Mouse (Mus musculus): Measurements from ENCODE around the gene Usp30. TPM values are rescaled to one million over a fixed set of nuclear protein-coding genes. Genes with fewer than 3 reads are reported as not detected.
A peak's percentile ranks its signal among the peaks of the same experiment; 100 is the strongest.

Usp30 gene
- polyA plus RNA-seq, 1 experiment from 2014 or later: 16.7 TPM

GRCm38 (mm10) chr5:114152359-114153092 is 87.3 kb downstream of the Usp30 start:
- 80% methylated on average over 12 of the region's 12 CpGs for WGBS
- no peak for ATAC-seq
- no peak overlapping the region for H3K27ac ChIP-seq
- H3K4me1 ChIP-seq (replicated peaks): no peaks in the 10 kb centered on the region
- no peaks in the 10 kb centered on the region for H3K9me3 ChIP-seq
- no peak overlapping the region for H3K4me2 ChIP-seq (replicated peaks)
- H3K27me3 ChIP-seq: no peaks in the 10 kb centered on the region
- H3K9ac ChIP-seq (replicated peaks): no peak overlapping the region
- H3K36me3 ChIP-seq: no peaks in the 10 kb centered on the region
- no peak overlapping the region for H3K4me3 ChIP-seq (replicated peaks)

GRCm38 (mm10) chr5:114153490-114153889 is 88.2 kb downstream of the Usp30 start:
- H3K36me3 ChIP-seq: no peaks in the 10 kb centered on the region
- H3K27ac ChIP-seq: no peak overlapping the region
- H3K4me3 ChIP-seq (replicated peaks): no peak overlapping the region; the same call in 1 of the 2 replicates
- H3K27me3 ChIP-seq: no peaks in the 10 kb centered on the region
- no peaks in the 10 kb centered on the region for H3K9me3 ChIP-seq
- no peak for ATAC-seq
- WGBS: 5% methylated on average over 12 of the region's 12 CpGs
- peak overlapping the region; percentile 31; the same call in 1 of the 2 replicates for H3K4me2 ChIP-seq (replicated peaks)
- no peak overlapping the region for H3K9ac ChIP-seq (replicated peaks)
- H3K4me1 ChIP-seq (replicated peaks): no peaks in the 10 kb centered on the region

- Histone ChIP-seq H3K9me3 (no peaks in the 10 kb centered on the region), H3K36me3 (no peaks in the 10 kb centered on the region), H3K9ac (replicated peaks) (no peak overlapping the region), H3K27me3 (no peaks in the 10 kb centered on the region), H3K4me1 (replicated peaks) (no peaks in the 10 kb centered on the region), H3K4me3 (replicated peaks) (no peak overlapping the region), H3K27ac (no peak overlapping the region), H3K4me2 (replicated peaks) (no peak overlapping the region)
- WGBS: 89% methylated on average over 5 of the region's 5 CpGs
- ATAC-seq: no peak
Observed at GRCm38 (mm10) chr5:114154765-114155164, 89.5 kb downstream of the Usp30 start.

- Histone ChIP-seq H3K9ac (replicated peaks) (no peak overlapping the region), H3K36me3 (no peaks in the 10 kb centered on the region), H3K4me2 (replicated peaks) (no peak overlapping the region), H3K9me3 (no peaks in the 10 kb centered on the region), H3K4me3 (replicated peaks) (no peak overlapping the region), H3K27me3 (no peaks in the 10 kb centered on the region), H3K27ac (no peak overlapping the region), H3K4me1 (replicated peaks) (no peaks in the 10 kb centered on the region)
- ATAC-seq: no peak
- 75% methylated on average over 9 of the region's 9 CpGs for WGBS
Observed at GRCm38 (mm10) chr5:114155168-114155933, 90.1 kb downstream of the Usp30 start.

GRCm38 (mm10) chr5:114157236-114157635 is 92.0 kb downstream of the Usp30 start:
- 43% methylated on average over 7 of the region's 7 CpGs for WGBS
- no peaks in the 10 kb centered on the region for H3K9me3 ChIP-seq
- H3K27ac ChIP-seq: no peak overlapping the region
- H3K4me1 ChIP-seq (replicated peaks): no peaks in the 10 kb centered on the region
- H3K27me3 ChIP-seq: no peaks in the 10 kb centered on the region
- H3K36me3 ChIP-seq: no peaks in the 10 kb centered on the region
- H3K9ac ChIP-seq (replicated peaks): no peak overlapping the region
- no peak overlapping the region for H3K4me3 ChIP-seq (replicated peaks)
- ATAC-seq: no peak
- H3K4me2 ChIP-seq (replicated peaks): no peak overlapping the region

GRCm38 (mm10) chr5:114161424-114161823 is 96.2 kb downstream of the Usp30 start:
- ATAC-seq: no peak
- H3K4me2 ChIP-seq (replicated peaks): no peak overlapping the region
- WGBS: 88% methylated on average over 6 of the region's 6 CpGs
- H3K9ac ChIP-seq (replicated peaks): no peak overlapping the region
- no peaks in the 10 kb centered on the region for H3K9me3 ChIP-seq
- H3K4me1 ChIP-seq (replicated peaks): no peaks in the 10 kb centered on the region
- H3K36me3 ChIP-seq: no peaks in the 10 kb centered on the region
- 0 out of 2 replicates have a peak, but pooled peaks cover 4% of the 10 kb centered on the region for H3K27me3 ChIP-seq
- H3K27ac ChIP-seq: no peak overlapping the region
- no peak overlapping the region for H3K4me3 ChIP-seq (replicated peaks)

- ATAC-seq: no peak
- 0 out of 2 replicates have a peak, but pooled peaks cover 4% of the 10 kb centered on the region for H3K27me3 ChIP-seq
- 59% methylated on average over 12 of the region's 12 CpGs for WGBS
- H3K9ac ChIP-seq (replicated peaks): no peak overlapping the region
- no peak overlapping the region for H3K4me2 ChIP-seq (replicated peaks)
- H3K27ac ChIP-seq: no peak overlapping the region
- H3K4me3 ChIP-seq (replicated peaks): no peak overlapping the region
- H3K36me3 ChIP-seq: no peaks in the 10 kb centered on the region
- H3K9me3 ChIP-seq: no peaks in the 10 kb centered on the region
- no peaks in the 10 kb centered on the region for H3K4me1 ChIP-seq (replicated peaks)
Observed at GRCm38 (mm10) chr5:114162106-114162815, 97.0 kb downstream of the Usp30 start.

- H3K4me1 ChIP-seq (replicated peaks): no peaks in the 10 kb centered on the region
- H3K4me2 ChIP-seq (replicated peaks): no peak overlapping the region
- 74% methylated on average over 6 of the region's 6 CpGs for WGBS
- ATAC-seq: no peak
- no peak overlapping the region for H3K4me3 ChIP-seq (replicated peaks)
- no peaks in the 10 kb centered on the region for H3K36me3 ChIP-seq
- no peak overlapping the region for H3K9ac ChIP-seq (replicated peaks)
- no peak overlapping the region for H3K27ac ChIP-seq
- no peaks in the 10 kb centered on the region for H3K9me3 ChIP-seq
- 0 out of 2 replicates have a peak, but pooled peaks cover 4% of the 10 kb centered on the region for H3K27me3 ChIP-seq
Observed at GRCm38 (mm10) chr5:114163117-114163696, 97.9 kb downstream of the Usp30 start.

GRCm38 (mm10) chr5:114170345-114170744 is 105.1 kb downstream of the Usp30 start:
- Histone ChIP-seq H3K36me3 (no peaks in the 10 kb centered on the region), H3K27me3 (peaks cover 21% of the 10 kb centered on the region), H3K4me2 (replicated peaks) (no peak overlapping the region), H3K27ac (no peak overlapping the region), H3K9me3 (no peaks in the 10 kb centered on the region), H3K4me3 (replicated peaks) (no peak overlapping the region), H3K4me1 (replicated peaks) (peaks cover 4% of the 10 kb centered on the region; the same call in 1 of the 2 replicates), H3K9ac (replicated peaks) (no peak overlapping the region)
- WGBS: 84% methylated on average over 7 of the region's 7 CpGs
- no peak for ATAC-seq

- H3K4me2 ChIP-seq (replicated peaks): no peak overlapping the region
- H3K4me3 ChIP-seq (replicated peaks): no peak overlapping the region
- H3K27ac ChIP-seq: no peak overlapping the region
- no peaks in the 10 kb centered on the region for H3K9me3 ChIP-seq
- no peak for ATAC-seq
- H3K27me3 ChIP-seq: peaks cover 30% of the 10 kb centered on the region
- H3K36me3 ChIP-seq: no peaks in the 10 kb centered on the region
- H3K9ac ChIP-seq (replicated peaks): no peak overlapping the region
- peaks cover 13% of the 10 kb centered on the region for H3K4me1 ChIP-seq (replicated peaks)
- 88% methylated on average over 3 of the region's 3 CpGs for WGBS
Observed at GRCm38 (mm10) chr5:114172936-114173335, 107.7 kb downstream of the Usp30 start.

- peaks cover 13% of the 10 kb centered on the region for H3K4me1 ChIP-seq (replicated peaks)
- 75% methylated on average over 7 of the region's 7 CpGs for WGBS
- no peak for ATAC-seq
- H3K36me3 ChIP-seq: no peaks in the 10 kb centered on the region
- H3K4me2 ChIP-seq (replicated peaks): no peak overlapping the region
- H3K27me3 ChIP-seq: peaks cover 30% of the 10 kb centered on the region
- H3K4me3 ChIP-seq (replicated peaks): no peak overlapping the region
- H3K27ac ChIP-seq: no peak overlapping the region
- H3K9me3 ChIP-seq: no peaks in the 10 kb centered on the region
- H3K9ac ChIP-seq (replicated peaks): no peak overlapping the region
Observed at GRCm38 (mm10) chr5:114173458-114173857, 108.2 kb downstream of the Usp30 start.

Measured in midbrain, embryonic 13.5 days (tissue).